Comparison of ENCODE assay signal across 9 mouse cellular contexts in the genomic region with DNA sequence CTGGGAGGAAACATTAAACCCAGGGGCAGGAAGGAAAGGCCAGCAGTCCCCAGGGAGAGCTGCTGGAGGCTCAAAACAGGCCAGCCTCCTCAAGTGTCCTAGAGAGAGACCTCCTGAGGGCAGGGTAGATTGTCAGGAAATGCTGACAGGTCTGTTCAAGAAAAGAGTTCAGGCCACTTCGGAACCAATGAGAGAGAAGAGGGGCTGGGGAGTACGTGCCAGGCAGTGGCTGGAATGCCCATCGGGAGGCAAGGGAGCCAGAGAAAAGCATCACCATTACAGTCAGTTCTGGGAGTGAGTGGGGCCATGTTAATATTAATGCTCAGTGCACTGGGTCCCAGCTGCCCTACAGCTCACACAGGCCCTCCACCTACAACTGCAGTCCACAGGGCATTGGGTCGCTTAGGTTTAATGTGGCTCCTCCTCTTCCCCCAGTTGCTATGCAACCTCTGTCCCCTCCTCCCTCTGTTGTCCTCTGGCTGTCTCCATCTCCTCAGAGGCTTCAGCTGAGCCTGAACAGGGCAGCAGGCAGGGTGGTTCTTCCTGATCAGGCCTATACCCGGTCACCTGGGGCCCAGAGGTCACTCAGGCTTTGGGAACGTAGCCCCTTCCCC. TPM values are rescaled to one million over a fixed set of nuclear protein-coding genes. Genes with fewer than 3 reads are reported as not detected.
DNase-seq lines count a peak whose midpoint lies in the region; ATAC-seq lines count a peak whose summit lies in the region.
"Had no signal": no experiment of that assay in that cellular context is flagged by ENCODE, and none has a peak within 500 bp of the region (broad histone marks: within the 10 kb centered on the region; RNA-seq: fewer than 3 reads in every experiment).

No protein-coding gene starts in this region.

- H3K27me3 ChIP-seq in embryonic facial prominence, embryonic 15.5 days, result no peaks in the 10 kb centered on the region
- H3K27me3 ChIP-seq in kidney, embryonic 15.5 days, result no peaks in the 10 kb centered on the region
- H3K27me3 ChIP-seq in midbrain, embryonic 14.5 days (ENCODE audit: control insufficient read depth, insufficient read depth, low read length), result no peaks in the 10 kb centered on the region

- H3K36me3 ChIP-seq in embryonic facial prominence, embryonic 15.5 days, result no peaks in the 10 kb centered on the region
- H3K36me3 ChIP-seq in kidney, embryonic 15.5 days, result no peaks in the 10 kb centered on the region
- no peaks in the 10 kb centered on the region for H3K36me3 ChIP-seq in midbrain, embryonic 14.5 days (ENCODE audit: control insufficient read depth, insufficient read depth, low read length)

- H3K27ac ChIP-seq in embryonic facial prominence, embryonic 15.5 days (replicated peaks), result no peak overlapping the region
- peak overlapping the region; percentile 66 for H3K27ac ChIP-seq in kidney, embryonic 15.5 days
- no peak overlapping the region; the same call in 1 of the 2 replicates for H3K27ac ChIP-seq in midbrain, embryonic 14.5 days (replicated peaks; ENCODE audit: low read depth, low read length)
- H3K27ac ChIP-seq: macrophage had no signal

- ATAC-seq in embryonic facial prominence, embryonic 15.5 days (ENCODE audit: insufficient number of reproducible peaks, low FRiP score, low TSS enrichment, low read depth), result peak; percentile 34; the same call in 1 of the 2 replicates
- peak; percentile 94 for ATAC-seq in kidney, embryonic 15.5 days (replicated peaks; ENCODE audit: low FRiP score)
- peak; percentile 67; the same call in 1 of the 2 replicates for ATAC-seq in midbrain, embryonic 14.5 days (ENCODE audit: low FRiP score, low TSS enrichment)

- H3K4me1 ChIP-seq in embryonic facial prominence, embryonic 15.5 days, result 0 out of 2 replicates have a peak, but pooled peaks cover 7% of the 10 kb centered on the region
- H3K4me1 ChIP-seq in kidney, embryonic 15.5 days, result peaks cover 22% of the 10 kb centered on the region
- H3K4me1 ChIP-seq in midbrain, embryonic 14.5 days (ENCODE audit: control insufficient read depth, insufficient read depth, low read length), result peaks cover 22% of the 10 kb centered on the region

- peak; percentile 78 for DNase-seq in ZHBTc4 (ENCODE audit: low read depth, low spot score)
- DNase-seq in midbrain, embryonic 14.5 days, result peak; percentile 64
- DNase-seq in left cerebral cortex, postnatal 4 days, result no peak
- DNase-seq in adrenal gland, adult (ENCODE audit: inconsistent age in 2 of 2, low spot score in 1 of 2), result no peak
- DNase-seq in layer of hippocampus, postnatal 25 days (ENCODE audit: extremely low spot score in 1 of 2, low spot score in 1 of 2), result no peak

- H3K4me2 ChIP-seq in embryonic facial prominence, embryonic 15.5 days (replicated peaks), result no peak overlapping the region
- no peak overlapping the region for H3K4me2 ChIP-seq in kidney, embryonic 15.5 days
- no peak overlapping the region for H3K4me2 ChIP-seq in midbrain, embryonic 14.5 days (ENCODE audit: low read length)

- WGBS in embryonic facial prominence, embryonic 15.5 days, result 29% methylated on average over 6 of the region's 6 CpGs
- WGBS in kidney, embryonic 15.5 days, result 25% methylated on average over 6 of the region's 6 CpGs
- WGBS in midbrain, embryonic 14.5 days, result 10% methylated on average over 6 of the region's 6 CpGs

- no peak overlapping the region for H3K9ac ChIP-seq in embryonic facial prominence, embryonic 15.5 days
- no peak overlapping the region for H3K9ac ChIP-seq in kidney, embryonic 15.5 days
- no peak overlapping the region for H3K9ac ChIP-seq in midbrain, embryonic 14.5 days (replicated peaks; ENCODE audit: low read length)

- H3K9me3 ChIP-seq in embryonic facial prominence, embryonic 15.5 days (replicated peaks), result no peaks in the 10 kb centered on the region
- H3K9me3 ChIP-seq in kidney, embryonic 15.5 days (replicated peaks), result no peaks in the 10 kb centered on the region
- no peaks in the 10 kb centered on the region for H3K9me3 ChIP-seq in midbrain, embryonic 14.5 days (ENCODE audit: control insufficient read depth, low read length)

- H3K4me3 ChIP-seq in embryonic facial prominence, embryonic 15.5 days (replicated peaks), result no peak overlapping the region
- H3K4me3 ChIP-seq in kidney, embryonic 15.5 days (replicated peaks), result no peak overlapping the region
- H3K4me3 ChIP-seq in midbrain, embryonic 14.5 days (replicated peaks; ENCODE audit: low read depth, low read length), result no peak overlapping the region
- H3K4me3 ChIP-seq: erythroblast, embryonic 14.5 days had no signal

- intact Hi-C loops in left cerebral cortex, postnatal 4 days (cut with DNase I), result no loop called here

RNA-seq across cellular contexts. Expression of a gene that starts 21.4 kb away (rescaled TPM):
- 5.2 and 6.1 TPM in 2 replicates for polyA plus RNA-seq in embryonic facial prominence, embryonic 15.5 days (2015; fragmentation: Nextera tagmentation; extraction: Ambion mirVana)
- 3.2 TPM in 2 replicates for polyA plus RNA-seq in kidney, embryonic 15.5 days (2015; fragmentation: Nextera tagmentation; extraction: Ambion mirVana)
- 3.4 and 4.3 TPM in 2 replicates for polyA plus RNA-seq in midbrain, embryonic 14.5 days (2014; fragmentation: Nextera tagmentation; extraction: Ambion mirVana)
- total RNA-seq in left cerebral cortex, postnatal 4 days (2021), result 10 to 100 TPM; 21.0 to 21.1 TPM
- 10 to 100 TPM; 12.2 to 13.2 TPM for total RNA-seq in layer of hippocampus, postnatal 25 days (2021)
- polyA plus RNA-seq: erythroblast, embryonic 14.5 days; macrophage had no signal

Comparison
In these comparisons a context has a peak if more than half of its experiments do, and no peak if none do; other contexts are left out.
1. DNase-seq: peak in ZHBTc4 (single experiment) and midbrain, embryonic 14.5 days (single experiment); none in left cerebral cortex, postnatal 4 days (single experiment), adrenal gland, adult (0 of 2) and layer of hippocampus, postnatal 25 days (0 of 2).
2. ATAC-seq: peak in every context shown above with its lines; median percentile 94 in kidney, embryonic 15.5 days; 67 in midbrain, embryonic 14.5 days; 34 in embryonic facial prominence, embryonic 15.5 days.